Mouse (Mus musculus): ENCODE results near the gene Adpgk. TPM values are rescaled to one million over a fixed set of nuclear protein-coding genes. Genes with fewer than 3 reads are reported as not detected.

Gene Adpgk
- total RNA-seq, 4 experiments from 2014 or later: 15.3 to 19.8 (median 17.9) TPM

Other genes with a start within 250 kb of the Adpgk start
- gene Bbs4, start 62.0 kb downstream of the Adpgk start, total RNA-seq (2022): 10 to 100 TPM; 35.8 to 49.9 (median 43.4) TPM
- 100 to 1,000 TPM in 3 of 4 experiments, 10 to 100 TPM in 1; 93.4 to 113 (median 105) TPM for gene Arih1, start 195.1 kb downstream of the Adpgk start, total RNA-seq (2022)
- 100 to 1,000 TPM in 2 of 4 experiments, 10 to 100 TPM in 2; 49.0 to 144 (median 85.2) TPM for gene Hexa, start 248.0 kb downstream of the Adpgk start, total RNA-seq (2022)
- 1 to 10 TPM; 1.8 to 3.3 (median 2.9) TPM for gene Tmem202, start 248.3 kb downstream of the Adpgk start, total RNA-seq (2022)